Mouse (Mus musculus): ENCODE data around the gene Atp6v1d. TPM values are rescaled to one million over a fixed set of nuclear protein-coding genes. Genes with fewer than 3 reads are reported as not detected.

The Atp6v1d gene
- polyA plus RNA-seq, 1 experiment, result 8.3 TPM

DNA sequence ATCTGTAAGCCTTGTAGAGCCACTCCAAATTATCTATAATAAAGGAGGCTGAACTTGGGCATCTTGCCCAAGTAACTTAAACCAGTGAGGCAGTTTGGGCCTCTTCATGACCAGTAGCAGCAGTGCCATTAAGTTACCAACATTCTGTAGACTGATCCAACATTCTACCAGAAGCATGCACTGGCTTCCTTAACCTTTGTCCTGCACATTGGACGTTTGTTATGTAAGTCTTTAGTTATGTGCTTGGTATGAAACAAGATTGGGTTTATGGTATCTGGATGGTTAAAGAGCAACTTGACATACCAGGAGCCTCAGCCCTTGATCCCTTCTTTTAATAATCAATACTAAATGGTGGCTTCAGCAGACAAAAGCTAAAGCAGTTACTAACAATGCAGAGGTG is 28.6 kb upstream of the Atp6v1d start:
- Histone ChIP-seq H3K9me3 (peaks cover 11% of the 10 kb centered on the region), H3K27me3 (replicated peaks) (no peaks in the 10 kb centered on the region), H3K4me1 (peaks cover 48% of the 10 kb centered on the region), H3K4me3 (replicated peaks) (no peak overlapping the region), H3K36me3 (replicated peaks; ENCODE audit: low read length) (peaks cover 63% of the 10 kb centered on the region)
- TF ChIP-seq FLI1 (IDR thresholded peaks at IDR 0.05; ENCODE audit: low read length), result no peak
- no peak for TF ChIP-seq GATA1 (IDR thresholded peaks at IDR 0.05; ENCODE audit: borderline replicate concordance, low read length)

DNA sequence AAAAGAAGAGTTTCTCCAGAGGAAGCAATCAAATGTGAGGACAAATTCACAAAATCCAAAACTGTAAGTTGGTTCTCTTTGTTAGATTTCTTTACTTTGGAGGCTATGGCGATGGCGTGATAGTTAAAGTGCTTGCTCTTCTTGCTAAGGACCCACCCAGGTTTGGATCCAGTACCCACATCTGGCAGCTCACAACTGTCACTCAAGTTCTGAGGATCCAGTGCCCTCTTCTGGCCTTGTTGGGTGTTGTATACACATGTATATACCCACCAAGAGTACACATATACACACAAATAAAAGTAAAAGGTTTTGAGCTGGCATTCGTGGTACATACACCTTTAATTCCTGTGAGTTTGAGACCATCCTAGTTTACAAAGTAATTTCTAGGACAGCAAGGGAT is 13.1 kb upstream of the Atp6v1d start:
- Histone ChIP-seq H3K9me3 (no peaks in the 10 kb centered on the region), H3K4me1 (peaks cover 9% of the 10 kb centered on the region), H3K4me3 (replicated peaks) (no peak overlapping the region), H3K27me3 (replicated peaks) (no peaks in the 10 kb centered on the region), H3K36me3 (replicated peaks; ENCODE audit: low read length) (peaks cover 92% of the 10 kb centered on the region)
- no peak for TF ChIP-seq GATA1 (IDR thresholded peaks at IDR 0.05; ENCODE audit: borderline replicate concordance, low read length)
- no peak for TF ChIP-seq FLI1 (IDR thresholded peaks at IDR 0.05; ENCODE audit: low read length)

DNA sequence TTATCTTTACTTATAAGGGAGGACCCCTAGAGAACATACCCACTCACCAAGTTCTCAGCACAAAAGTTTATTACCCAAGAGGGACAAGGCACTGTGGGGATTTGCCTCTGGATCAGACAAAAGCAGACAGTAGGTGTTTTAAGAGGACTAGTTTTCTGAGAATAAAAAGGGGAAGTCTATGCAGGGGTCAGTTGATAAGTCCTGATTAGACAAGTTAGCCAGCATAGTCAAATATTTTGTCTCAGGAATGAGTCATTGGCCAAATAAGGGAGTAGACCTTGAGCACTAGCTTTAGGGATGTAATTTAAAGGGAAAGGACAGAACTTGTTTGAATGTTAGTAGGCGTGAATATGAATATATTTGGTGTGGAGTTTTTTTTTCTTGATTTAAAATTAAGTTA is 6.7 kb upstream of the Atp6v1d start:
- H3K4me1 ChIP-seq, result peaks cover 43% of the 10 kb centered on the region
- H3K36me3 ChIP-seq (replicated peaks; ENCODE audit: low read length), result peaks cover 72% of the 10 kb centered on the region
- no peak for TF ChIP-seq GATA1 (IDR thresholded peaks at IDR 0.05; ENCODE audit: borderline replicate concordance, low read length)
- TF ChIP-seq FLI1 (IDR thresholded peaks at IDR 0.05; ENCODE audit: low read length), result no peak
- no peaks in the 10 kb centered on the region for H3K9me3 ChIP-seq
- no peaks in the 10 kb centered on the region for H3K27me3 ChIP-seq (replicated peaks)
- H3K4me3 ChIP-seq (replicated peaks), result no peak overlapping the region

DNA sequence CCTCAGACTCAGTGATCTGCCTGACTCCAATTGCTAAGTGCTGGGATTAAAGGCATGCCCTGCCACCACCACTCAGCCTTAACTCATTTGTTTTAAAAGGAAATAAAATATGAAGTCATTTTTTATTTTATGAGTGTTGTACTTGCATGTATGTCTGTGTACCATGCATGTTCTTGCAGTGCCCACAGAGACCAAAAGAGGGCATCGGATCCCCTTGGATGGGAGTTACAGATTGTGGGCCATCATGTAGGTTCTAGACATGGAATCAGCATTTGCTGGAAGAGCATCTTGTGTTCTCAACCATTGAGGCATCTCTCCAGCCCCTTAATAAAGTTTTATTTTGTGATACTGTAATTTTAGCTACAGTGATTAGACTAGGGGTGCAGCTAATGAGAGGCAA is 4.0 kb upstream of the Atp6v1d start:
- Histone ChIP-seq H3K27me3 (replicated peaks) (no peaks in the 10 kb centered on the region), H3K4me3 (replicated peaks) (no peak overlapping the region), H3K36me3 (replicated peaks; ENCODE audit: low read length) (peaks cover 49% of the 10 kb centered on the region), H3K4me1 (peaks cover 38% of the 10 kb centered on the region), H3K9me3 (no peaks in the 10 kb centered on the region)
- no peak for TF ChIP-seq GATA1 (IDR thresholded peaks at IDR 0.05; ENCODE audit: borderline replicate concordance, low read length)
- TF ChIP-seq FLI1 (IDR thresholded peaks at IDR 0.05; ENCODE audit: low read length), result no peak

DNA sequence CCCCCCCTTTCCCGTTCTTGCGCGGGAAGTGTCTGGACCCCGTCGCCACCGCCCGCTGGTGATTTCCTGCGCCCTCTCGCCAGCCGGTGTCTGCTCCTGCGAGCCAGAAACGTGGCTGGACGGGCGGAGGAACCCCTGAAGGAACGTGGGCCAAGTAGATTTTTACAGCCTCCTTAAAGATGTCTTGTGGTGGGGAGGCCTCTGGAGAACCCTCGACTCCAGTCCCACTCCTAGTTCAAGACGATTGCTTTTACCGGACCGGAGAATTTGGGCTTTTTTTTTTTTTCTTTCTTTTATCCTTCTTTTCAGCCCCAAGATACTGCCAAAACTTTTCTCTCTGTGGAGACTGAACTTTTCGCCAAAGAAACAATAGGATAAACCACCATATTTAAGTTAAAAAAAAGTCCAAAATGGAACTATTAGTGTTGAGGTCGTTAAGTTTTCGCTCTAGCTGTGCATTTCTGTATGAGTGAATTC is 854 bp upstream of the Atp6v1d start:
- peak overlapping the region; percentile 97 for H3K4me3 ChIP-seq (replicated peaks)
- H3K9me3 ChIP-seq, result no peaks in the 10 kb centered on the region
- H3K4me1 ChIP-seq, result peaks cover 47% of the 10 kb centered on the region
- peaks cover 26% of the 10 kb centered on the region for H3K36me3 ChIP-seq (replicated peaks; ENCODE audit: low read length)
- TF ChIP-seq GATA1 (IDR thresholded peaks at IDR 0.05; ENCODE audit: borderline replicate concordance, low read length) (no peak), FLI1 (IDR thresholded peaks at IDR 0.05; ENCODE audit: low read length) (no peak)
- H3K27me3 ChIP-seq (replicated peaks), result no peaks in the 10 kb centered on the region

DNA sequence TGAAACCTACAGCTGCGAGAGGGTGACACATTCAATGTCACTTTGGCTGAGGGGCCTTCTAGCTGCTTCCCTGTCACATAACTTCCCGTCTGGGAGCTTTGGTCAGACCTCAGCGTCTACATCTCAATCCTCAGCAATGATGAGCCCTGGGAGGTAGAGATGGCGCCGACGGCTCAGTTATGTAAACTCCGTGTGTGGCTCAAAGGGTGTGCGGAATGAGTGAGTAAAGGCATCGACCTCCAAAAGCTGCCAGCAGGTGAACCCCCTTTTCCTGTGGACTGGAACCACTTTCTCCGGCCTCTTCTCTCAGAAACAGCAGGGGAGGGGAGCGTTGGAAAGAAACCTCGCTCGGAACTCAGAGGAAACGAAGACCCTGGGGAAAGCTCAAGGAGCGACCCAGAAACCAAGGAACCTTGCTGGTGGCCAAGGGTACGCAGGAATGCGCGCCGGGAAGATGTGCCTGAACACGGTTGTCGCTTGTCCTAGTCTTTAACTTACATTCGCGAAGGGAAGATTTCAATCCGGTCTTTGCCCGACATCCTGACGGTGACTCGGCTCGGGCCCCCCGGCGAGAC is 430 bp downstream of the Atp6v1d start:
- TF ChIP-seq GATA1 (IDR thresholded peaks at IDR 0.05; ENCODE audit: borderline replicate concordance, low read length) (no peak), FLI1 (IDR thresholded peaks at IDR 0.05; ENCODE audit: low read length) (no peak)
- Histone ChIP-seq H3K36me3 (replicated peaks; ENCODE audit: low read length) (peaks cover 25% of the 10 kb centered on the region), H3K4me1 (peaks cover 45% of the 10 kb centered on the region), H3K4me3 (replicated peaks) (peak overlapping the region; percentile 97), H3K9me3 (no peaks in the 10 kb centered on the region), H3K27me3 (replicated peaks) (no peaks in the 10 kb centered on the region)

DNA sequence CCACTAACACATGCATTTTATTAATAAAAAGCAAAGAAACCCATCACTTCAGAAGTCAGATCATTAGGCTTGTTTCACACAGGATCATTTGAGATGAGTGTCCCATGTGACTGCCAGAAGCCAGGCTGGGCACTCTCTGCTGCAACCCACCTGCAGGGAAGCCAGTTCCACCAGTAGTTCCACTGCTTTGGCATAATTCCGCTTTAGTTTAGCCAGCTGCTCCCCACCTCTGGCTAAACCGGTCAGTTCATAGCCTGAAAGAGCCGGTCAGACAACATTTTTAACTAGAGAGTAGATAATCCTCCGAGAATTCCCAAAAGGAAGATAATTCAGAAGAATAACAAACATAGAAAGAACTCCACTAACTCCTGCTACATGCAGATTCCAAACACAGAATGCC is 13.2 kb downstream of the Atp6v1d start:
- Histone ChIP-seq H3K36me3 (replicated peaks; ENCODE audit: low read length) (peaks cover 70% of the 10 kb centered on the region), H3K4me1 (peaks cover 5% of the 10 kb centered on the region; the same call in 1 of the 2 replicates), H3K27me3 (replicated peaks) (no peaks in the 10 kb centered on the region), H3K4me3 (replicated peaks) (no peak overlapping the region), H3K9me3 (no peaks in the 10 kb centered on the region)
- TF ChIP-seq FLI1 (IDR thresholded peaks at IDR 0.05; ENCODE audit: low read length) (no peak), GATA1 (IDR thresholded peaks at IDR 0.05; ENCODE audit: borderline replicate concordance, low read length) (no peak)

DNA sequence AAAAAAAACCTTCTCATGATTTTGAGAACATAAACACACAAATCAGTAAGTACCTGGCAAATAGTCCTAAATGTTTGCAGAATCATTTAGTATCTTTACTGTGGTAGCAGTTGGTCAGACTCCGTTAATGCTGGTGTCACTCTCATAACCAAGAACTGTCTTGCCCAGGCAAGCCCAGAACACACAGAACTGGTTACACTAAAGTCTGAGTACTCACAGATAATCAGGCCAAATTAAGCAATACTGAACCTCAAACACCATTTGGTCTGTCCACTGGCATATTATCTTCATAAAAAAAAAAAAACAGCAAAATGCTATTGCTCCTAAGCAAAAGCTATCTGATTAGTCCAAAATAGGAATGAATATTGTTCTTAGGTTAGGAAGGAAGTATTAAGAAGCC is 19.0 kb downstream of the Atp6v1d start:
- peaks cover 83% of the 10 kb centered on the region for H3K36me3 ChIP-seq (replicated peaks; ENCODE audit: low read length)
- no peak for TF ChIP-seq GATA1 (IDR thresholded peaks at IDR 0.05; ENCODE audit: borderline replicate concordance, low read length)
- TF ChIP-seq FLI1 (IDR thresholded peaks at IDR 0.05; ENCODE audit: low read length), result no peak

DNA sequence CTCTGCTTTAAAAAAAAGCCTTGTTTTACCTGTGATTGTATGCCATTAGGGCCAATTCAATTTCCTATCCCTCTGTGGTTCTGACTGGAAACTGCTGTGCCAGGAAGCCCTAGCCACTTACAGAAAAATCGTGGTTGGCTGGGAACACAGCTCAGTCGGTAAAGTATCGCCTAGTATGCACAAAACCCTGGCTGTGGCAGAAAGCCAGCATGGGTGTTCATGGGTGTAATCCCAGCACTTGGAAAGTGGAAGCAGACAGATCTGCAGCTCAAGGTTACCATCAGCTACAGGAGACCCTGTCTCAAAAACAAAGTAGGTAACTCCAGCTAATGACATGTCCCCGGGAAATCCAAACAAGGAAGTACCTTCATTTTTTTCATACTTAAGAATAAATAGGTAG is 21.5 kb downstream of the Atp6v1d start:
- no peaks in the 10 kb centered on the region for H3K27me3 ChIP-seq (replicated peaks)
- H3K4me3 ChIP-seq (replicated peaks), result no peak overlapping the region
- peaks cover 96% of the 10 kb centered on the region for H3K36me3 ChIP-seq (replicated peaks; ENCODE audit: low read length)
- TF ChIP-seq GATA1 (IDR thresholded peaks at IDR 0.05; ENCODE audit: borderline replicate concordance, low read length), result no peak
- TF ChIP-seq FLI1 (IDR thresholded peaks at IDR 0.05; ENCODE audit: low read length), result no peak
- H3K4me1 ChIP-seq, result peaks cover 13% of the 10 kb centered on the region
- no peaks in the 10 kb centered on the region for H3K9me3 ChIP-seq

More for the DNA sequence above, 19.0 kb downstream of the Atp6v1d start:
- H3K27me3 ChIP-seq (replicated peaks), result no peaks in the 10 kb centered on the region
- no peak overlapping the region for H3K4me3 ChIP-seq (replicated peaks)
- H3K9me3 ChIP-seq, result no peaks in the 10 kb centered on the region
- peaks cover 5% of the 10 kb centered on the region; the same call in 1 of the 2 replicates for H3K4me1 ChIP-seq

DNA sequence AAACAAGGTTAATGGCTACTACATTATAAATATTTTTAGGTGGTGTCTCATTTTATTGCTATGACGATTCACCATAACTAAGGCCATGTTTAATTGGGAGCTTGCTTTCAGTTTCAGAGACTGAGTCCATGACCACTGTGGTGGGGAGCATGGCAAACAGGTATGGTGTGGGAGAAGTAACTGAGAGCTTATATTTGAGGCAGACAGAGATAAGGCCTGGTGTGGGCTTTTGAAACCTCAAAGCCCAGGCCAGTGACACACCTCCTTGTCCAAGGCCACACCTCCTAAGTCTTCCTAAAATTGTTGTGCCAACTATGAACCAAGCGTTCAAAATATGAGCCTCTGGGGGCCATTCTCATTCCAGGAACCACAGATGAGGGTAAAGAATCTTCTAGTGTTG is 26.9 kb downstream of the Atp6v1d start:
- TF ChIP-seq FLI1 (IDR thresholded peaks at IDR 0.05; ENCODE audit: low read length) (no peak), GATA1 (IDR thresholded peaks at IDR 0.05; ENCODE audit: borderline replicate concordance, low read length) (no peak)
- Histone ChIP-seq H3K27me3 (replicated peaks) (no peaks in the 10 kb centered on the region), H3K36me3 (replicated peaks; ENCODE audit: low read length) (peaks cover 95% of the 10 kb centered on the region), H3K9me3 (no peaks in the 10 kb centered on the region), H3K4me1 (peaks cover 10% of the 10 kb centered on the region), H3K4me3 (replicated peaks) (no peak overlapping the region)

Measured in megakaryocyte, embryonic 14.5 days (primary cell).